20 mouse cellular contexts compared by ENCODE assay signal in the genomic region with DNA sequence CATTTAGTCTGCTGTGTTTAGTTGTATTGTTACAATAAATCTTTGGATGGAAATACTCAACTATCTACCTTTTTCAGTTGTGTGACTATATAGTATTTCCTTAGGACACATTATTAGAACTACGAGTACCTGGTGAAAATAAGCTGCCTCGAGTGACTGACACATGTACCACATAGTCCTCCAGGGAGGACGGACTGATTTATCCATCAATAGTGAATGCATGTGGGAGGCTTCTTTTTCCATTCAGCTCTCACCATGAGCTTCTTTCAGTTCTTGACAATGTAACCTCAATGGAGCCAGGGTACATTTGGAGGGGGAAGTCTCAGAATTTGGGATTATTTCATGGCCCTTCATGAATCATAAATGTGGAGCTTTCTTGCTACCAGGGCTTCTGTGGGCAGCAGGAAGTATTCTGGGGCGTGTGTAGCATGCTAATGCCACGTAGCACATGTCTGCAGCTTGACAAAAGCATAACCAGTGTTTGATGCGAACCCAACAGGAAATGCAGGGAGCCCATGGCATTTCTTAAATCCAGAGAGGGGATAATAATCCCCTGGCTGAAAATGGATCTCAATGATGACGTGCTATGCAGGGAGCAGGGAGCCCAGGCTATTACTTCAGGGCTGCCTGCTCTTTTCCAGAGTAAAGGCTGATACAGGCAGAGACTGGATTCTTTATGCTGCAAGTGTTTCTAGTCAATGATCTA.
A peak's percentile ranks its signal among the peaks of the same experiment; 100 is the strongest.
DNase-seq lines count a peak whose midpoint lies in the region; ATAC-seq lines count a peak whose summit lies in the region.
"Had no signal": no experiment of that assay in that cellular context is flagged by ENCODE, and none has a peak within 500 bp of the region (broad histone marks: within the 10 kb centered on the region; RNA-seq: fewer than 3 reads in every experiment).

No protein-coding gene starts in this region.

- H3K27ac ChIP-seq in hindbrain, embryonic 11.5 days (ENCODE audit: low read depth, low read length), result no peak overlapping the region
- no peak overlapping the region for H3K27ac ChIP-seq in hindbrain, embryonic 10.5 days
- peak overlapping the region; percentile 72 for H3K27ac ChIP-seq in hindbrain, embryonic 15.5 days (replicated peaks)
- H3K27ac ChIP-seq in neural tube, embryonic 15.5 days (replicated peaks), result peak overlapping the region; percentile 20; the same call in 1 of the 2 replicates
- H3K27ac ChIP-seq: limb, embryonic 10.5 days had no signal

- H3K4me1 ChIP-seq in hindbrain, embryonic 11.5 days (replicated peaks; ENCODE audit: control insufficient read depth, insufficient read depth, low read length), result no peaks in the 10 kb centered on the region
- peaks cover 14% of the 10 kb centered on the region for H3K4me1 ChIP-seq in hindbrain, embryonic 10.5 days (replicated peaks)
- H3K4me1 ChIP-seq in hindbrain, embryonic 15.5 days (replicated peaks), result peaks cover 24% of the 10 kb centered on the region
- peaks cover 16% of the 10 kb centered on the region; the same call in 1 of the 2 replicates for H3K4me1 ChIP-seq in neural tube, embryonic 15.5 days

- peak; percentile 2 for DNase-seq in hindbrain, embryonic 11.5 days (ENCODE audit: low spot score)
- no peak for DNase-seq in hindbrain, embryonic 10.5 days (ENCODE audit: low spot score)
- peak; percentile 19 for DNase-seq in right cerebral cortex, postnatal 14 days
- DNase-seq in right cerebral cortex, adult 18-20 months, result no peak
- no peak for DNase-seq in retina, embryonic 14.5 days (ENCODE audit: low spot score)
- DNase-seq: adrenal gland, postnatal 10 days; B cell, adult 2 months; cerebellum, adult 2 months; heart, adult 11 months; kidney, adult 18-20 months; kidney, postnatal 14 days; lung, adult 2 months; lung, postnatal 36 days; thymus, postnatal 14 days had no signal

- H3K4me3 ChIP-seq in hindbrain, embryonic 11.5 days (ENCODE audit: low read depth, low read length), result no peak overlapping the region
- H3K4me3 ChIP-seq in hindbrain, embryonic 10.5 days, result no peak overlapping the region
- H3K4me3 ChIP-seq in hindbrain, embryonic 15.5 days, result no peak overlapping the region
- no peak overlapping the region for H3K4me3 ChIP-seq in neural tube, embryonic 15.5 days (replicated peaks)
- H3K4me3 ChIP-seq: erythroblast, embryonic 14.5 days; limb, embryonic 10.5 days had no signal

- H3K9ac ChIP-seq in hindbrain, embryonic 11.5 days (ENCODE audit: low read depth, low read length), result no peak overlapping the region
- H3K9ac ChIP-seq in hindbrain, embryonic 15.5 days, result no peak overlapping the region
- H3K9ac ChIP-seq in neural tube, embryonic 15.5 days (replicated peaks), result no peak overlapping the region

- H3K4me2 ChIP-seq in hindbrain, embryonic 11.5 days (replicated peaks; ENCODE audit: low read depth, low read length), result no peak overlapping the region
- no peak overlapping the region for H3K4me2 ChIP-seq in hindbrain, embryonic 15.5 days
- H3K4me2 ChIP-seq in neural tube, embryonic 15.5 days, result no peak overlapping the region
- H3K4me2 ChIP-seq: liver, embryonic 11.5 days had no signal

- H3K27me3 ChIP-seq in hindbrain, embryonic 11.5 days (ENCODE audit: control insufficient read depth, insufficient read depth, low read length), result no peaks in the 10 kb centered on the region
- no peaks in the 10 kb centered on the region for H3K27me3 ChIP-seq in hindbrain, embryonic 10.5 days (ENCODE audit: insufficient read depth, poor library complexity, severe bottlenecking)
- H3K27me3 ChIP-seq in hindbrain, embryonic 15.5 days, result no peaks in the 10 kb centered on the region
- H3K27me3 ChIP-seq in neural tube, embryonic 15.5 days (replicated peaks), result no peaks in the 10 kb centered on the region

- ATAC-seq in hindbrain, embryonic 11.5 days (ENCODE audit: low FRiP score), result no peak
- peak; percentile 42; the same call in 1 of the 2 replicates for ATAC-seq in hindbrain, embryonic 15.5 days (ENCODE audit: low FRiP score, low read depth)
- ATAC-seq in neural tube, embryonic 15.5 days (ENCODE audit: low FRiP score), result no peak
- ATAC-seq in megakaryocyte, adult 5-6 weeks (ENCODE audit: poor library complexity, severe bottlenecking), result no peak

- no peaks in the 10 kb centered on the region for H3K36me3 ChIP-seq in hindbrain, embryonic 11.5 days (ENCODE audit: control insufficient read depth, insufficient read depth, low read length)
- H3K36me3 ChIP-seq in hindbrain, embryonic 10.5 days, result no peaks in the 10 kb centered on the region
- H3K36me3 ChIP-seq in hindbrain, embryonic 15.5 days, result no peaks in the 10 kb centered on the region
- no peaks in the 10 kb centered on the region for H3K36me3 ChIP-seq in neural tube, embryonic 15.5 days
- H3K36me3 ChIP-seq: limb, embryonic 10.5 days had no signal

- WGBS in hindbrain, embryonic 11.5 days, result 73% methylated on average over 7 of the region's 7 CpGs
- 74% methylated on average over 7 of the region's 7 CpGs for WGBS in hindbrain, embryonic 10.5 days
- 49% methylated on average over 7 of the region's 7 CpGs for WGBS in hindbrain, embryonic 15.5 days
- 72% methylated on average over 7 of the region's 7 CpGs for WGBS in neural tube, embryonic 15.5 days

- no peaks in the 10 kb centered on the region for H3K9me3 ChIP-seq in hindbrain, embryonic 11.5 days (ENCODE audit: control insufficient read depth, low read length)
- no peaks in the 10 kb centered on the region for H3K9me3 ChIP-seq in hindbrain, embryonic 10.5 days
- H3K9me3 ChIP-seq in hindbrain, embryonic 15.5 days, result no peaks in the 10 kb centered on the region
- H3K9me3 ChIP-seq in neural tube, embryonic 15.5 days (replicated peaks), result no peaks in the 10 kb centered on the region
- H3K9me3 ChIP-seq: limb, embryonic 10.5 days had no signal

Comparison
In these comparisons a context has a peak if more than half of its experiments do, and no peak if none do; other contexts are left out.
1. DNase-seq: peak in hindbrain, embryonic 11.5 days (single experiment) and right cerebral cortex, postnatal 14 days (single experiment); none in hindbrain, embryonic 10.5 days (single experiment), right cerebral cortex, adult 18-20 months (single experiment) and retina, embryonic 14.5 days (single experiment).
2. H3K27ac ChIP-seq: peak in hindbrain, embryonic 15.5 days (single experiment) and neural tube, embryonic 15.5 days (single experiment); none in hindbrain, embryonic 11.5 days (single experiment) and hindbrain, embryonic 10.5 days (single experiment).